Mouse (Mus musculus) forebrain, embryonic 15.5 days (tissue): ENCODE measurements around the gene Usp21. TPM values are rescaled to one million over a fixed set of nuclear protein-coding genes. Genes with fewer than 3 reads are reported as not detected.

Source experiments
- ATAC-seq: fragments of 200-750 bp; cut with Nextera tagmentation; replicated peaks from 2 replicates; pipeline ENCODE4 v1.8.0; 2017; ENCODE audit warnings: mild to moderate bottlenecking, moderate TSS enrichment, moderate library complexity
- H3K27ac ChIP-seq: fragments of 300-500 bp; sonication (generic); replicated peaks from 2 replicates; pipeline ENCODE4 v1.5.1; 2015; ENCODE audit warnings: mild to moderate bottlenecking, inconsistent platforms
- H3K27me3 ChIP-seq: fragments of 300-500 bp; sonication (generic); 2 replicates; pipeline ENCODE4 v1.6.1; 2015; ENCODE audit warnings: inconsistent platforms
- H3K36me3 ChIP-seq: fragments of 300-500 bp; sonication (generic); 2 replicates; pipeline ENCODE4 v1.6.1; 2015; ENCODE audit warnings: mild to moderate bottlenecking, inconsistent platforms
- H3K4me1 ChIP-seq: fragments of 300-500 bp; sonication (generic); 2 replicates; pipeline ENCODE4 v1.6.1; 2015; ENCODE audit warnings: inconsistent platforms
- H3K4me2 ChIP-seq: fragments of 300-500 bp; sonication (generic); replicated peaks from 2 replicates; pipeline ENCODE4 v1.6.1; 2015; ENCODE audit warnings: mild to moderate bottlenecking, inconsistent platforms
- H3K4me3 ChIP-seq: fragments of 300-500 bp; sonication (generic); 2 replicates; pipeline ENCODE4 v1.5.1; 2015; ENCODE audit warnings: mild to moderate bottlenecking, inconsistent platforms
- H3K9ac ChIP-seq: fragments of 300-500 bp; sonication (generic); replicated peaks from 2 replicates; pipeline ENCODE4 v1.6.1; 2015; ENCODE audit warnings: mild to moderate bottlenecking, inconsistent platforms
- H3K9me3 ChIP-seq: fragments of 300-500 bp; sonication (generic); 2 replicates; pipeline ENCODE4 v1.6.1; 2016; ENCODE audit warnings: inconsistent platforms
- WGBS: fragments of 180-500 bp; shearing (Covaris S2); methylation state at CpG from one replicate; pipeline ENCODE4 v1.1.7; 2015; ENCODE audit warnings: mixed read lengths; 5-methylcytosine and 5-hydroxymethylcytosine counted together
- polyA plus RNA-seq: library from polyadenylated mRNA; unstranded; fragments of >200 nt; fragmentation: Nextera tagmentation; extraction: Ambion mirVana; gene quantifications from 2 replicates; pipeline ENCODE4 v1.2.1, GENCODE M21; 2015

Usp21 gene
- polyA plus RNA-seq, 1 experiment from 2014 or later, result 132 TPM

DNA sequence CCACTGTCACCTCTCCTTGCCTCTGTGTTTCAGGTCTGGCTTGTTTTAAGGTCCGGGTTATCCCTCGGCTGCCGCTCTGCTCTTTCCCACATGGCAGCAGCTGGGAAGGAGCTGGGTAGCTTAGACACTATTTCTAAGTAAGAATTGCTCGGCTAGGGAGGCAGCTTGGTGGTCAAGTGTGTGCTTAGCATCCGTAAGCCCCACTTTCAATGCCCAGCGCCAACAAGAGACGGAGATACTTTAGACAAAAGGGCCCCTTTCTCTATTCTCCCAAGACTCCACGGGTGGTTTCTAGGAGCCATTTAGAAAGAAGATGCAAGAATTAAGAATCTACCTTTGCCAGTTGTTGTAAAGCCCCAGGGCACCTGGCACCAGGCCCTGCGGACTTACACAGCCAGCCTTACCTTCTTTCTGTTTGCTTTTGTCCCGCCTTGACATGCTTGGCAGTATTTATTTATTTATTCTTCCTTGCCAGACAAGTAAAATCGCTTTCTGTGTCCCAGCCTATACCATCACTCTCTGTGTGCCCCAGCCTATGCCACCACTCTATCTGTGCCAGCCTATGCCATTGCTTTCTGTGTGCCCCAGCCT, 12.6 kb downstream of the Usp21 start:
- Histone ChIP-seq H3K27ac (no peak overlapping the region), H3K36me3 (peaks cover 60% of the 10 kb centered on the region), H3K4me2 (no peak overlapping the region), H3K9ac (no peak overlapping the region), H3K27me3 (no peaks in the 10 kb centered on the region), H3K4me1 (peaks cover 31% of the 10 kb centered on the region), H3K4me3 (no peak overlapping the region), H3K9me3 (no peaks in the 10 kb centered on the region)
- ATAC-seq, result no peak
- WGBS, result 68% methylated on average over 11 of the region's 11 CpGs

DNA sequence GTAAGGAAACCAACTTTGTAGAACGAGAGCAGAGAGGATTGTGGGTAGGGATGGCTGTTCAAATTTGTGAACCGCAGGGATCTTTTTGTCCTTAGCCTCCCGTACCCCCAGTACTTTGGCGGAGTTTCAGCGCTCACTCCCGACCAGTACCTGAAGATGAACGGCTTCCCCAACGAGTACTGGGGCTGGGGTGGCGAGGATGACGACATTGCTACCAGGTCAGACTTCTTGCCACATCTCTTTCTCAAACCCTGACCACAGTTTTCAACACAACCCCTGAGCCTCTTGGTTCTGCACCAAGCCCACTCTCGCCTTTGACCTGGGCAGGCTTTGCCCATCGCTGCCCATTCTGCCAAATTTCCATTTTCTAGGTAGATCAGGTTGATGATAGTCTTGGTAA, 13.6 kb downstream of the Usp21 start:
- 91% methylated on average over 12 of the region's 12 CpGs for WGBS

DNA sequence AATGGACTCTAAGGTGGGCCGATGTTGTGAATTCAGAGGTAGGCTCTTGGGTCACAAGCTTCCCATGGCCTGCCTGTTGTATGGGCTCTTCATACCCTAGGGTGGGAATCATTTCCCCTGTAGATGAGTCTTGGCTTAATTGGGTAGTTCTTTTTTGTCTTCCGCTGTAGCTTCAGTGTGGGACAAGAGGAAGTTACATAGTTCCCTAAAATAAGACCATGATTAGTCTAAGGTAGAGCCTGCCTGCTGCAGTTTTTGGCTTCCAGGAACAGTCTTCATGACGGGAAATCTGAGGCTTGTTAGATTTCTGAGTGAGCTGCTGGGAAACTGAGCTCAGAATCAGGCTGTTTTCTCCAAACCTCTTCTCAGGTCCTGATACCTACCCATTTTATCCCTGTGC, 15.7 kb downstream of the Usp21 start:
- H3K36me3 ChIP-seq, result peaks cover 47% of the 10 kb centered on the region
- 89% methylated on average over 3 of the region's 3 CpGs for WGBS
- ATAC-seq, result no peak
- no peak overlapping the region for H3K27ac ChIP-seq
- no peak overlapping the region for H3K9ac ChIP-seq
- no peak overlapping the region for H3K4me2 ChIP-seq
- no peak overlapping the region for H3K4me3 ChIP-seq
- H3K4me1 ChIP-seq, result peaks cover 28% of the 10 kb centered on the region
- H3K27me3 ChIP-seq, result no peaks in the 10 kb centered on the region
- no peaks in the 10 kb centered on the region for H3K9me3 ChIP-seq

More for the DNA sequence above, 13.6 kb downstream of the Usp21 start:
- peaks cover 28% of the 10 kb centered on the region for H3K4me1 ChIP-seq
- H3K27me3 ChIP-seq, result no peaks in the 10 kb centered on the region
- no peak overlapping the region for H3K9ac ChIP-seq
- no peak overlapping the region for H3K4me3 ChIP-seq
- H3K36me3 ChIP-seq, result peaks cover 60% of the 10 kb centered on the region
- no peak overlapping the region for H3K27ac ChIP-seq
- H3K9me3 ChIP-seq, result no peaks in the 10 kb centered on the region
- ATAC-seq, result no peak
- no peak overlapping the region for H3K4me2 ChIP-seq

DNA sequence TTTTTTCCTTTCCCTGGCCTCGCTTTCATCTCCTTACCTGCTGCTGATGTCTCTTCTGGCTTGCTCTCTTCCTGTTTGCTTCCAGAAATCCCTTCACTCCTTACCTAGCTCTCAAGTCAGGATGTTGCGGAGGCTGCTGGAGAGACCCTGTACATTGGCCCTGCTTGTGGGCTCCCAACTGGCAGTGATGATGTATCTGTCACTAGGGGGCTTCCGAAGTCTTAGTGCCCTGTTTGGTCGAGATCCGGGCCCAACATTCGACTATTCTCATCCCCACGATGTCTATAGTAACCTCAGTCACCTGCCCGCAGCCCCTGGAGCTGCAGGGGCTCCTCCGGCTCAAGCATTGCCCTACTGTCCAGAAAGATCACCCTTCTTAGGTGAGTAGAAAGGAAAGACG, 16.2 kb downstream of the Usp21 start:
- Histone ChIP-seq H3K4me2 (no peak overlapping the region), H3K27me3 (no peaks in the 10 kb centered on the region), H3K9me3 (no peaks in the 10 kb centered on the region), H3K9ac (no peak overlapping the region), H3K4me3 (no peak overlapping the region), H3K27ac (no peak overlapping the region), H3K4me1 (peaks cover 28% of the 10 kb centered on the region), H3K36me3 (peaks cover 43% of the 10 kb centered on the region)
- 69% methylated on average over 10 of the region's 10 CpGs for WGBS
- no peak for ATAC-seq

DNA sequence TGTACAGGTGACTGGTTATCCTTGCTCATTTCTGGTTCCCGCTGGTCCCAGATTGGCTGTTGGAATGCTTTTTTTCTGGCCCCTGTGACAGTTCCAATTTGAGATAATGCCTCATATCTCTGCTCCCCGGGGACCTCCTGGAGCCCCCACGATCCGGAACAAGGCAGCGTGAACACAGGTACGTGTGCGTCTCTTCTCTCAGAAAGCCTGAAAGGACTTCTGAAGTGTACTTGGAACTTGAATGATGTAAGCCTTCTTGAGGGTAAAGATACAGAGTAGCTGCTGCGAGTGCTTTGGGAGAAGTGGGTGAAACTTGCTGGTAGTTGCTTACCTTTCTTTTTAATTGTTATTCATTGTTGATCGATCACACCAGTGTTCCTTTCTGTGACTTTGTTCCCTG, 16.6 kb downstream of the Usp21 start:
- no peak overlapping the region for H3K27ac ChIP-seq
- peak overlapping the region; percentile 89 for H3K4me2 ChIP-seq
- ATAC-seq, result no peak
- peak overlapping the region; percentile 87 for H3K4me3 ChIP-seq
- H3K36me3 ChIP-seq, result peaks cover 38% of the 10 kb centered on the region
- peak overlapping the region; percentile 76 for H3K9ac ChIP-seq
- no peaks in the 10 kb centered on the region for H3K9me3 ChIP-seq
- H3K27me3 ChIP-seq, result no peaks in the 10 kb centered on the region
- H3K4me1 ChIP-seq, result peaks cover 28% of the 10 kb centered on the region
- WGBS, result 56% methylated on average over 9 of the region's 9 CpGs

DNA sequence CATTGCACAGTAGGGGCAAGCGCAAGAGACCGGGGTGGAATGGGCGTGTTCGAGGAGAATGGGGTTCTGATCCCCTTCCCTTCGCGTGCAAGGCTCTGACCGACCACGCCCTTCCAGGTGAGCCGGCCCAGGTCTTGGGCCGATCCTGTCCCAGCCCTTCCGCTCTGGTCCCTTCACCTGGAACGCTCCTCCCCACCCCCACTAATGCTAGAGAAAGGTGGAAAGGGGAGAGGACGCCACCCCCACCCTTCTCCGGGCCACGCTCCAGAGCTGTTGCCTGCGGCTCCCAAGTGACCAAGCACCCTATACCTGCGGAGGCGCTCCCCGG, 17.3 kb downstream of the Usp21 start:
- Histone ChIP-seq H3K4me1 (peaks cover 28% of the 10 kb centered on the region), H3K27ac (peak overlapping the region; percentile 59; the same call in 1 of the 2 replicates), H3K9ac (peak overlapping the region; percentile 76), H3K4me3 (peak overlapping the region; percentile 87), H3K4me2 (peak overlapping the region; percentile 89), H3K9me3 (no peaks in the 10 kb centered on the region), H3K36me3 (peaks cover 32% of the 10 kb centered on the region), H3K27me3 (no peaks in the 10 kb centered on the region)
- WGBS, result 1% methylated on average over 19 of the region's 19 CpGs
- peak; percentile 69 for ATAC-seq

DNA sequence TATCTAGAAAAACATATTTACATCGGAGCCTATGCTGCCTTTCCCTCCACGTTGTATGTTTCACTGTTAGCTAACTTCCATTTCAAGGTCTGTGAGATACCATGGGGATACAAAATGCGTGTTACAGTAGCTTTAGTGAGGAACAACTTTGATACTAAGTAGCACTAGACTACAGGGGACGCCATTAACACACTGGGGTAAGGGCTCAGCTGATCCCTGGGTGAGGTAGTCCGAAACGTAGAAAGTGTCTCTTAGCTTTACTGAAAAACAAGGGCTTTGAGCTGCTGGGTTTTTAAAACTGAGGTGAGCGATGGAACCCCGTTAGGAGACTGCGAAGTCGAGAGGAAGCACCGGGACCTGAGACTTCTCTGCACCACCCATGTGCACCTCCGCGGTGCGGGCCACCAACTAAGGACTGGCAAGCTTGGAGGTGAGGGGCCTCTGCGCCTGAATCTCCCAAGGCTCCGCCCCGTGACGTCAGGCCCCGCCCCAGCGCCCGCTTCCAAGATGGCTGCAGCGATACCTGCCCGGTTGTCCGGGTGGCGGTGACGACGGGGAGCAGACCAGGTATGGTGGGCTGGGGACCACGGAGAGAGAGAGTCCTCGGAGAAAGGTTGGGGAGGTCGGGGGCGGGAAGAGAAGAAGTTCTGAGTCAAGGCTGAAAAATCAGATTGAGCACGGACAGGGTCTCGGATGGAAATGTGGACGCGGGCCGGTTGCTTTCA, 17.8 kb downstream of the Usp21 start, which contains the start of gene B4galt3:
TSS of gene B4galt3 (plus strand) at position 481 of the 725 bp plus-strand sequence.
- peak within 1 kb of the TSS; percentile 59 for H3K27ac ChIP-seq
- H3K9me3 ChIP-seq, result no peaks in the 10 kb centered on the region
- H3K4me3 ChIP-seq, result peak within 1 kb of the TSS; percentile 87
- 3% methylated on average over 36 of the region's 36 CpGs for WGBS
- H3K4me2 ChIP-seq, result peak within 1 kb of the TSS; percentile 89
- peak within 1 kb of the TSS; percentile 76 for H3K9ac ChIP-seq
- ATAC-seq, result peak; percentile 95
- H3K36me3 ChIP-seq, result peaks cover 27% of the 10 kb centered on the region
- H3K4me1 ChIP-seq, result peaks cover 28% of the 10 kb centered on the region
- H3K27me3 ChIP-seq, result no peaks in the 10 kb centered on the region

DNA sequence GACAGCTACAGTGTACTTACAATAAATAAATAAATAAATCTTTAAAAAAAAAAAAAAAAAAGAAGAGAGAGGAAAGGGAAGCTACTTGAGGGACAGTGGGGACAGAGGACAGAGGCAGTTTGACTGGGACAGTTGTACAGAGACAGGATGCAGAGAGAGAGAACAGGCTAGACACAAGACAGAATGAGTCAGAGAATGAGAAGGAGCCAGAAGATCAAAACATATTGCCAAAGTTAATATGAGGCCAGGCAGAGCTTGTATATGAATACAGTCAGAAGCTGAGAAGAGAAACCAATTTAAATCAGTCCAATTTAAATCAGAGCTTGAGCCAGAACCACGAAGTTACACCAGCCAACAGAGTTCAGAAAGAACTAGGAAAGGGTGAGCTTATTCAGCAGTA, 19.4 kb downstream of the Usp21 start:
- Histone ChIP-seq H3K9me3 (no peaks in the 10 kb centered on the region), H3K36me3 (peaks cover 10% of the 10 kb centered on the region), H3K4me2 (no peak overlapping the region), H3K4me3 (no peak overlapping the region), H3K9ac (no peak overlapping the region), H3K27ac (no peak overlapping the region), H3K4me1 (peaks cover 34% of the 10 kb centered on the region), H3K27me3 (no peaks in the 10 kb centered on the region)
- 51% methylated on average over 1 of the region's 1 CpGs for WGBS
- no peak for ATAC-seq

DNA sequence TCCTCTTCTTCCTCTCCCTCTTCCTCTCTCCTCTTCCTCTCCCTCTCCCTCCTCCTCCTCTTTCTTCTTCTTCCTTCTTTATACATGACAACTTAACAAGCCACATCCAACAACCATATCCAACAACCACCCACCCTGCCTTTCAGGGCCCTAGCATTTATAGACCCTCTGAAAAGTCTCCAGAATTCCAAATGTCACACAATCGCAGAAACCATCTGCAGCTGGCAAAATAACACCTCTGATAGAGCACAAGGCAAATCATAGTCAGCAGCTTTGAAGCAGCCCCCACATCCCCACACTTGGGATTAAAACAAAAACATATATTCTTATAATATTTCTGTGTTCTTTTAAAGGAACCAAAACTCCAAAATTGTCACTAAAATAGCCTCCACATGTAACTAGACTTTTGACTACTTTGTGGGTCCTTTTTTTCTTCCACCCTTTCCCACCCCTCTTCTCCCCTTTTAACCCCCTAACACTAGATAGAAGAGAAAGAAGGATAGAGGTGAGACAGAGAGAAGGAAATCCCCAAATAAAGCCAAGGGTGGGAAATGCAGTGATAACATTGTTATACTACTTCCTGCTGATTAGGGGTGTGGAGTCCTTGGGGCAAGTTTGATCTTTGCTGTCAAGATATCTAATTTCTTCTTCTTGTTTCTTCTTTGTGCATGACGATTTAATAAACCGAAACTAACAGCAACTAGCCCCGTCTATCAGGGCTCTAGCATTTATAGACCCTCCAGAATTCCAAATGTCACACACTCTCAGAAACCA, 21.6 kb downstream of the Usp21 start:
- Histone ChIP-seq H3K4me2 (no peak overlapping the region), H3K4me3 (no peak overlapping the region), H3K9ac (no peak overlapping the region), H3K36me3 (no peaks in the 10 kb centered on the region), H3K9me3 (no peaks in the 10 kb centered on the region), H3K27me3 (no peaks in the 10 kb centered on the region), H3K4me1 (peaks cover 31% of the 10 kb centered on the region), H3K27ac (no peak overlapping the region)
- ATAC-seq, result no peak
- 83% methylated on average over 4 of the region's 4 CpGs for WGBS

DNA sequence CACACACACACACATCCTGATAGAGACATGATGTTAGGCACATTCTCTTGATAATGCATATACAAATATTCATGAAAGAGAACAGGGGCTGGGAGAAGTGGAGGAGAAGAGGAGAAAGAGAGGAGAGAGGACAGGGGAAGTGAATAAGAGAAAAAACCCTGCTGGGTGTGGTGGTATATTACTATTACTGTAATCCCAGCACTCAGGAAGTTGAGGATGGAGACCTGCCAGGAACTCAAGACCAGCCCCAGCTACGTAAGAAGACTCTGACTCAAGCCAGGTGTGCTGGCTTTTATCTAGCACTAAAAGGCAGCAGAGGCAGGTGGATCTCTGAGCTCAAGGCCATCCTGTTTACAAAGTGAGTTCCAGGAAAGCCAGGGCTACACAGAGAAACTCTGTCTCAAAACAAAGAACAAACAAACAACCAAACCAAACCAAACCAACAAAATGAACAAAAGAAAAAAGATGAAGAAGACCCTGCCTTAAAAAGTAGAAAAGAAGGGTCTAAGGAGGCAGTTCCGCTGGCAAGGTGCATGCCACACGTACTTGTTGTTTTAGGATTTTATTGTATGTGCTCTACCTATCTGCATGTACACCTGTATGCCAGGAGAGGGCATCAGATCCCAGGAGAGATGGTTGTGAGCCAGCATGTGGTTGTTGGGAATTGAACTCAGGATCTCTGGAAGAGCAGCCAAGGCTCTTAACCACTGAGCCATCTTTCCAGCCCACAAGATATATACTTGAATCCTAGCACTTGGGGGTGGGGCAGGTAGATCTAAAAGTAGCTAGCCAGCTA, 23.9 kb downstream of the Usp21 start:
- ATAC-seq, result no peak
- Histone ChIP-seq H3K4me3 (no peak overlapping the region), H3K4me1 (peaks cover 18% of the 10 kb centered on the region), H3K4me2 (peak overlapping the region; percentile 50), H3K36me3 (no peaks in the 10 kb centered on the region), H3K9me3 (no peaks in the 10 kb centered on the region), H3K27ac (peak overlapping the region; percentile 94), H3K9ac (0 out of 2 replicates have a peak overlapping the region, but pooled peaks have one; percentile 10), H3K27me3 (no peaks in the 10 kb centered on the region)
- WGBS, result 65% methylated on average over 3 of the region's 3 CpGs

DNA sequence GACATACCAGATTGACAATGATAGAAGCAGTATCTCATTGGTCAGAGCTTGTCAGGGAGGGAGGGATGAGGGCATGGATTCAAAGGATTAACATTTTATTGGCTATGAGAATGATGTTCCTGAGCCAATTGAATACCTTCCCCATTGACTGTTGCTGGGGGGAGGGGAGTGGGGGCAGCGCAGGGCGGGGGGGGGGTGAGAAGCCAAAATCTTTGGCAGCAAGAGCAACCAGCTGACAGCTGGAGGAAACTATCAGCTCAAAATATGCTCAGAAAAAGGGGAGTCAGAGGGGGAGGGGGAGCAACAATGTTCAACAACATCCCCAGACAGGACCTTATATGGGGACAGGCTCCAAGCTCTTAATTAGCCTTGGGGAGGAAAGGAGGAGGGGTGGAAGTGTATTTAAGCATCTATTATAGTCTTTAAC, 24.6 kb downstream of the Usp21 start:
- ATAC-seq, result peak; percentile 94
- Histone ChIP-seq H3K9ac (0 out of 2 replicates have a peak overlapping the region, but pooled peaks have one; percentile 10), H3K36me3 (no peaks in the 10 kb centered on the region), H3K27ac (peak overlapping the region; percentile 94), H3K9me3 (no peaks in the 10 kb centered on the region), H3K4me2 (peak overlapping the region; percentile 50), H3K4me1 (peaks cover 18% of the 10 kb centered on the region), H3K4me3 (peak overlapping the region; percentile 29; the same call in 1 of the 2 replicates), H3K27me3 (no peaks in the 10 kb centered on the region)
- WGBS, result 0% methylated on average over 2 of the region's 2 CpGs
